Mouse (Mus musculus): ENCODE results near the gene Pde11a. TPM values are rescaled to one million over a fixed set of nuclear protein-coding genes. Genes with fewer than 3 reads are reported as not detected.

Pde11a gene
- total RNA-seq, 1 experiment: 0.27 TPM

GRCm38 (mm10) chr2:76080549-76080948, 258.0 kb downstream of the Pde11a start:
- H3K4me1 ChIP-seq (ENCODE audit: control insufficient read depth in 2 of 2, insufficient read depth in 2 of 2, low read length in 2 of 2, poor library complexity in 1 of 2): no peaks in the 10 kb centered on the region
- H3K9ac ChIP-seq (ENCODE audit: insufficient read depth, low read depth, low read length, poor library complexity, severe bottlenecking): no peak overlapping the region
- no peak overlapping the region for H3K4me3 ChIP-seq (ENCODE audit: insufficient read depth in 1 of 2, low read depth in 1 of 2, low read length in 2 of 2, poor library complexity in 1 of 2, severe bottlenecking in 1 of 2)
- H3K36me3 ChIP-seq (ENCODE audit: control insufficient read depth, insufficient read depth, low read length, poor library complexity, severe bottlenecking): no peaks in the 10 kb centered on the region
- DNase-seq (ENCODE audit: low read depth, low spot score): peak; percentile 49
- H3K9me3 ChIP-seq (ENCODE audit: control insufficient read depth, insufficient read depth, low read depth, low read length): no peaks in the 10 kb centered on the region
- H3K27ac ChIP-seq (ENCODE audit: insufficient read depth, low read depth, low read length, poor library complexity, severe bottlenecking): no peak overlapping the region
- in situ Hi-C loops (cut with MboI; ENCODE audit: low sequenced_read_pairs in 2 of 2, unreplicated experiment in 2 of 2): no loop called here
- TF ChIP-seq ZC3H11A (IDR thresholded peaks at IDR 0.05; ENCODE audit: borderline replicate concordance, low read depth, low read length): no peak
- TF ChIP-seq ZNF384 (IDR thresholded peaks at IDR 0.05; ENCODE audit: low read depth, low read length): no peak
- TF ChIP-seq HCFC1 (IDR thresholded peaks at IDR 0.05; ENCODE audit: borderline replicate concordance, insufficient read depth, low read length): no peak
- TF ChIP-seq CHD2 (IDR thresholded peaks at IDR 0.05; ENCODE audit: low read depth, low read length): no peak
- no peak for TF ChIP-seq MAFK (IDR thresholded peaks at IDR 0.05; ENCODE audit: insufficient read depth, low read depth, low read length)

GRCm38 (mm10) chr2:76076838-76077237, 261.7 kb downstream of the Pde11a start:
- Histone ChIP-seq H3K4me3 (ENCODE audit: insufficient read depth in 1 of 2, low read depth in 1 of 2, low read length in 2 of 2, poor library complexity in 1 of 2, severe bottlenecking in 1 of 2) (no peak overlapping the region), H3K36me3 (ENCODE audit: control insufficient read depth, insufficient read depth, low read length, poor library complexity, severe bottlenecking) (no peaks in the 10 kb centered on the region), H3K4me1 (ENCODE audit: control insufficient read depth in 2 of 2, insufficient read depth in 2 of 2, low read length in 2 of 2, poor library complexity in 1 of 2) (no peaks in the 10 kb centered on the region), H3K27ac (ENCODE audit: insufficient read depth, low read depth, low read length, poor library complexity, severe bottlenecking) (no peak overlapping the region), H3K9ac (ENCODE audit: insufficient read depth, low read depth, low read length, poor library complexity, severe bottlenecking) (no peak overlapping the region), H3K9me3 (ENCODE audit: control insufficient read depth, insufficient read depth, low read depth, low read length) (no peaks in the 10 kb centered on the region)
- in situ Hi-C loops (cut with MboI; ENCODE audit: low sequenced_read_pairs in 2 of 2, unreplicated experiment in 2 of 2): no loop called here
- TF ChIP-seq ZC3H11A (IDR thresholded peaks at IDR 0.05; ENCODE audit: borderline replicate concordance, low read depth, low read length): no peak
- TF ChIP-seq ZNF384 (IDR thresholded peaks at IDR 0.05; ENCODE audit: low read depth, low read length): no peak
- no peak for TF ChIP-seq MAFK (IDR thresholded peaks at IDR 0.05; ENCODE audit: insufficient read depth, low read depth, low read length)
- TF ChIP-seq HCFC1 (IDR thresholded peaks at IDR 0.05; ENCODE audit: borderline replicate concordance, insufficient read depth, low read length): no peak
- no peak for TF ChIP-seq CHD2 (IDR thresholded peaks at IDR 0.05; ENCODE audit: low read depth, low read length)
- no peak for DNase-seq (ENCODE audit: low read depth, low spot score)

- Histone ChIP-seq H3K27ac (ENCODE audit: insufficient read depth, low read depth, low read length, poor library complexity, severe bottlenecking) (no peak overlapping the region), H3K9me3 (ENCODE audit: control insufficient read depth, insufficient read depth, low read depth, low read length) (no peaks in the 10 kb centered on the region), H3K4me1 (ENCODE audit: control insufficient read depth in 2 of 2, insufficient read depth in 2 of 2, low read length in 2 of 2, poor library complexity in 1 of 2) (no peaks in the 10 kb centered on the region), H3K36me3 (ENCODE audit: control insufficient read depth, insufficient read depth, low read length, poor library complexity, severe bottlenecking) (no peaks in the 10 kb centered on the region), H3K4me3 (ENCODE audit: insufficient read depth in 1 of 2, low read depth in 1 of 2, low read length in 2 of 2, poor library complexity in 1 of 2, severe bottlenecking in 1 of 2) (no peak overlapping the region), H3K9ac (ENCODE audit: insufficient read depth, low read depth, low read length, poor library complexity, severe bottlenecking) (no peak overlapping the region)
- DNase-seq (ENCODE audit: low read depth, low spot score): no peak
- TF ChIP-seq MAFK (IDR thresholded peaks at IDR 0.05; ENCODE audit: insufficient read depth, low read depth, low read length) (no peak), ZC3H11A (IDR thresholded peaks at IDR 0.05; ENCODE audit: borderline replicate concordance, low read depth, low read length) (no peak), ZNF384 (IDR thresholded peaks at IDR 0.05; ENCODE audit: low read depth, low read length) (no peak), CHD2 (IDR thresholded peaks at IDR 0.05; ENCODE audit: low read depth, low read length) (no peak), HCFC1 (IDR thresholded peaks at IDR 0.05; ENCODE audit: borderline replicate concordance, insufficient read depth, low read length) (no peak)
- in situ Hi-C loops (cut with MboI; ENCODE audit: low sequenced_read_pairs in 2 of 2, unreplicated experiment in 2 of 2): no loop called here
Measured at GRCm38 (mm10) chr2:76076047-76076446, 262.5 kb downstream of the Pde11a start.

GRCm38 (mm10) chr2:76073079-76073478, 265.5 kb downstream of the Pde11a start:
- Histone ChIP-seq H3K9me3 (ENCODE audit: control insufficient read depth, insufficient read depth, low read depth, low read length) (no peaks in the 10 kb centered on the region), H3K27ac (ENCODE audit: insufficient read depth, low read depth, low read length, poor library complexity, severe bottlenecking) (no peak overlapping the region), H3K4me1 (ENCODE audit: control insufficient read depth in 2 of 2, insufficient read depth in 2 of 2, low read length in 2 of 2, poor library complexity in 1 of 2) (no peaks in the 10 kb centered on the region; a peak in 1 of 4 replicates), H3K36me3 (ENCODE audit: control insufficient read depth, insufficient read depth, low read length, poor library complexity, severe bottlenecking) (no peaks in the 10 kb centered on the region), H3K4me3 (ENCODE audit: insufficient read depth in 1 of 2, low read depth in 1 of 2, low read length in 2 of 2, poor library complexity in 1 of 2, severe bottlenecking in 1 of 2) (no peak overlapping the region), H3K9ac (ENCODE audit: insufficient read depth, low read depth, low read length, poor library complexity, severe bottlenecking) (no peak overlapping the region)
- no peak for TF ChIP-seq MAFK (IDR thresholded peaks at IDR 0.05; ENCODE audit: insufficient read depth, low read depth, low read length)
- TF ChIP-seq ZC3H11A (IDR thresholded peaks at IDR 0.05; ENCODE audit: borderline replicate concordance, low read depth, low read length): no peak
- no peak for TF ChIP-seq HCFC1 (IDR thresholded peaks at IDR 0.05; ENCODE audit: borderline replicate concordance, insufficient read depth, low read length)
- no peak for TF ChIP-seq ZNF384 (IDR thresholded peaks at IDR 0.05; ENCODE audit: low read depth, low read length)
- no peak for TF ChIP-seq CHD2 (IDR thresholded peaks at IDR 0.05; ENCODE audit: low read depth, low read length)
- no peak for DNase-seq (ENCODE audit: low read depth, low spot score)
- in situ Hi-C loops (cut with MboI; ENCODE audit: low sequenced_read_pairs in 2 of 2, unreplicated experiment in 2 of 2): loop anchor here in 1 of 2 experiments (25.0 kb wide), 1 partner anchor 461 kb away; no protein-coding TSS in a partner anchor
